Mouse (Mus musculus): ENCODE measurements around the gene Trpc2. TPM values are rescaled to one million over a fixed set of nuclear protein-coding genes. Genes with fewer than 3 reads are reported as not detected.
A peak's percentile ranks its signal among the peaks of the same experiment; 100 is the strongest.

Trpc2 gene
- polyA plus RNA-seq (2012; rRNA removed) (0.12 TPM in 1 of 2 replicates, not detected in the other), polyA plus RNA-seq (2014; fragmentation: Nextera tagmentation; extraction: Ambion mirVana) (not detected in 2 replicates)

DNA sequence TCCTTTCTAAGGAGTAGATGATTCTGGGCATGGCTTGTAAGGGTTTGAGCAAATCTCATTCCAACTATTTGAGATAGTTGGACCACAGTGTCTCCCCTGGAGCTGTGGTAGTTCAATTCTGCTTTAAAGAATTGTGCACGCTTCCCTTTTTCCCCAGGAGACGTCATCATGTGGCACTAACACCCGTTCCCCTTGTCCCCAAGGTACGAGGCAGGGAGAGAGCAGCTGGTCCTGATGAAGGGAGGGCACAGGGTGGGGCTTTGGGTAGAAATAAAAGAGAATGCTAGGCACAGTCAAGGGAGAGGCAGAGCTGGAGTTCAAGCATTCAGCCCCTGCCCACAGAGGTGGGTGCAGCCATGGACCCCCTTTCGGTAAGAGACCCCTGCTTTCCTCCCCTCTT is at the start of gene Trpc2:
Gene Trpc2 (plus strand): TSS at position 301 of the 400 bp plus-strand sequence.
- Histone ChIP-seq H3K9ac (replicated peaks) (no peak within 1 kb of the TSS), H3K4me1 (replicated peaks; ENCODE audit: control insufficient read depth in 2 of 2, insufficient read depth in 2 of 2, low read length in 1 of 2) (no peaks in the 10 kb centered on the region), H3K4me3 (ENCODE audit: insufficient read depth in 1 of 2, low read depth in 2 of 2, low read length in 2 of 2) (no peak within 1 kb of the TSS), H3K4me2 (ENCODE audit: low read depth) (no peak within 1 kb of the TSS), H3K27me3 (ENCODE audit: control insufficient read depth, insufficient read depth, low read length) (no peaks in the 10 kb centered on the region), H3K9me3 (ENCODE audit: control insufficient read depth, low read length) (no peaks in the 10 kb centered on the region), H3K36me3 (replicated peaks; ENCODE audit: control insufficient read depth, insufficient read depth, low read depth) (peaks cover 31% of the 10 kb centered on the region), H3K27ac (no peak within 1 kb of the TSS)
- DNase-seq (ENCODE audit: low read depth in 3 of 3, low spot score in 3 of 3) (no peak), ATAC-seq (ENCODE audit: insufficient read depth) (no peak)
- no peak for TF ChIP-seq CTCF (IDR thresholded peaks at IDR 0.05; ENCODE audit: low read depth)
- TF ChIP-seq EP300 (IDR thresholded peaks at IDR 0.05; ENCODE audit: low read depth), result no peak
- WGBS (ENCODE audit: insufficient replicate concordance), result 73% methylated on average over 5 of the region's 5 CpGs

DNA sequence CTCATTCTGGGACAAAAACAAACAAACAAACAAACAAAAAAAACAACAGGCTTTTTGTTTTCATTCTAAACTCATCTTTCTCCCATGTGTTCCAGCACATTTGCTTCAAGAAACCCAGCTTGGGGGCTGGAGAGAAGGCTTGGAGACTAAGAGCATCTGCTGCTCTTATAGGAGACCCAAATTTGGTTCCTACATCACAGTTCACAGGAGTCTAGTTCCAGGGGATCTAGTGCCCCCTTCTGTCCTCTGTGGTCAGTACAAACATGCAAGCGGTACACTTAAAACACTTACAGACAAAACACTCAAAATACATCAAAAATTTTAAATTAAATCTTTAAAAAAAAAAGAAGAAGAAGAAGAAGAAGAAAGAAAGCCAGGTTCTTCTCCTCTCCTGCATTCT is 48.0 kb upstream of the Trpc2 start:
- Histone ChIP-seq H3K4me1 (replicated peaks; ENCODE audit: control insufficient read depth in 2 of 2, insufficient read depth in 2 of 2, low read length in 1 of 2) (no peaks in the 10 kb centered on the region), H3K27ac (no peak overlapping the region), H3K4me3 (ENCODE audit: insufficient read depth in 1 of 2, low read depth in 2 of 2, low read length in 2 of 2) (no peak overlapping the region), H3K4me2 (ENCODE audit: low read depth) (no peak overlapping the region), H3K27me3 (ENCODE audit: control insufficient read depth, insufficient read depth, low read length) (no peaks in the 10 kb centered on the region), H3K36me3 (replicated peaks; ENCODE audit: control insufficient read depth, insufficient read depth, low read depth) (peaks cover 17% of the 10 kb centered on the region), H3K9me3 (ENCODE audit: control insufficient read depth, low read length) (no peaks in the 10 kb centered on the region), H3K9ac (replicated peaks) (no peak overlapping the region)
- TF ChIP-seq CTCF (IDR thresholded peaks at IDR 0.05; ENCODE audit: low read depth) (peak; percentile 46), EP300 (IDR thresholded peaks at IDR 0.05; ENCODE audit: low read depth) (no peak)
- WGBS (ENCODE audit: insufficient replicate concordance), result 86% methylated on average over 1 of the region's 1 CpGs
- no peak for DNase-seq (ENCODE audit: low read depth in 3 of 3, low spot score in 3 of 3)
- ATAC-seq (ENCODE audit: insufficient read depth), result no peak

DNA sequence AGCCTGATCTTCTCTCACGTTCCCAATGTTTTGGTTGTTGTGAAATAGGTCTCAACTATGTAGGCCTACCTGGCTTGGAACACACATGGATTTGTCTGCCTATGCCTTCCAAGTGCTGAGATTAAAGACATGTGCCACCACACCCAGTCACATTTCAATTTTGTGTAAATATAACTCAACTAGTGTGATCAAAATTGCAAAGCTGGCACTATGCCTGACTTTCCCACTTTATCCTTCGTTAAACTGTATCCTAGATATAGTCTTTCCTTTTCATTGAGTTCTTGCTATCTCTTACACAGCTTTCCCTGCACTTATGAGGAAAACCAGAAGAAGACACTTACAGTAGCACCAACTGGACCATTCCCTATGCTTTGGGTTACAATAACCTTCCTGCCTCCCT is 47.4 kb upstream of the Trpc2 start:
- 83% methylated on average over 2 of the region's 2 CpGs for WGBS (ENCODE audit: insufficient replicate concordance)
- DNase-seq (ENCODE audit: low read depth in 3 of 3, low spot score in 3 of 3) (no peak), ATAC-seq (ENCODE audit: insufficient read depth) (no peak)
- Histone ChIP-seq H3K4me3 (ENCODE audit: insufficient read depth in 1 of 2, low read depth in 2 of 2, low read length in 2 of 2) (no peak overlapping the region), H3K4me1 (replicated peaks; ENCODE audit: control insufficient read depth in 2 of 2, insufficient read depth in 2 of 2, low read length in 1 of 2) (no peaks in the 10 kb centered on the region), H3K4me2 (ENCODE audit: low read depth) (no peak overlapping the region), H3K9ac (replicated peaks) (no peak overlapping the region), H3K27ac (no peak overlapping the region), H3K9me3 (ENCODE audit: control insufficient read depth, low read length) (no peaks in the 10 kb centered on the region), H3K27me3 (ENCODE audit: control insufficient read depth, insufficient read depth, low read length) (no peaks in the 10 kb centered on the region), H3K36me3 (replicated peaks; ENCODE audit: control insufficient read depth, insufficient read depth, low read depth) (peaks cover 17% of the 10 kb centered on the region)
- TF ChIP-seq EP300 (IDR thresholded peaks at IDR 0.05; ENCODE audit: low read depth) (no peak), CTCF (IDR thresholded peaks at IDR 0.05; ENCODE audit: low read depth) (no peak)

DNA sequence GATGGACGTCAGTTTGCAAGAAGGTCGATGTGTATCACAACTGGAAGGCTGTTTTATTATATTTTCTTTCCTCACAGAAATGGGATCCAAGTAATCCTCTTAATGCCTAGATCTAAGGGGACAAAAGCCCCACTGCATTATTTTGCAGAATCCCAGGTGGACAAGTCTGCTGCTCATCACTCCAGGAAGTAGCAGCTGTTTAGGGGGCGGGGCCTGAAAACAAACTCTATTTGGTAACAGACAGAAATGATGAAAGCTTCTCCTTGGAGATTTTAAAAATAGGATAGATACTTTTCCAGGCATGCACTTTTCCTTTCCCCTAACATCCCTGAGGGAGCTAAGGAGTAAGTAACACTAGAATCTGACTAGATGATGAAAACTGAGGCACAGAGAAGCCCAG is 45.6 kb upstream of the Trpc2 start:
- no peaks in the 10 kb centered on the region for H3K27me3 ChIP-seq (ENCODE audit: control insufficient read depth, insufficient read depth, low read length)
- 86% methylated on average over 3 of the region's 3 CpGs for WGBS (ENCODE audit: insufficient replicate concordance)
- ATAC-seq (ENCODE audit: insufficient read depth) (no peak), DNase-seq (ENCODE audit: low read depth in 3 of 3, low spot score in 3 of 3) (no peak)
- TF ChIP-seq EP300 (IDR thresholded peaks at IDR 0.05; ENCODE audit: low read depth) (no peak), CTCF (IDR thresholded peaks at IDR 0.05; ENCODE audit: low read depth) (no peak)
- H3K27ac ChIP-seq, result no peak overlapping the region
- H3K9me3 ChIP-seq (ENCODE audit: control insufficient read depth, low read length), result no peaks in the 10 kb centered on the region
- no peak overlapping the region for H3K4me2 ChIP-seq (ENCODE audit: low read depth)
- H3K36me3 ChIP-seq (replicated peaks; ENCODE audit: control insufficient read depth, insufficient read depth, low read depth), result peaks cover 17% of the 10 kb centered on the region
- H3K9ac ChIP-seq (replicated peaks), result no peak overlapping the region
- H3K4me3 ChIP-seq (ENCODE audit: insufficient read depth in 1 of 2, low read depth in 2 of 2, low read length in 2 of 2), result no peak overlapping the region
- no peaks in the 10 kb centered on the region for H3K4me1 ChIP-seq (replicated peaks; ENCODE audit: control insufficient read depth in 2 of 2, insufficient read depth in 2 of 2, low read length in 1 of 2)

DNA sequence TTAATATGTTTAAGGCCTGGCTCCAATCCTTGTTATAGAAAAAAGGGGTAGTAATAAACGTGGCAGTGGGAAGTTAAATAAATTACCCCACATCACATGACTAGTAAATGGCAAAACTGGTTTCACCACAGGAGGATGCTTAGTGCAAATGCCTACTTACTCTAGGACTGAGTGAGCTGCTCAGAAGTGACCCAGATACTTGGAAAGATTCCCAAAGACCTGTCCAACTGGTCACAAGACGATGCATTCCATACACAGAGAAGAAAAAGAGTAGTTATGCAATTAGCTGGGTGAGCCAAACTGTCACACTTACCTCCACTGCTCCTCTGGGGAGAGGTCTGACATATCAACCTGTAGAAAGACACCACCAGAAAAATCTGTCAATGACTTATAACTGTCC is 40.6 kb upstream of the Trpc2 start:
- H3K4me3 ChIP-seq (ENCODE audit: insufficient read depth in 1 of 2, low read depth in 2 of 2, low read length in 2 of 2), result no peak overlapping the region
- ATAC-seq (ENCODE audit: insufficient read depth) (no peak), DNase-seq (ENCODE audit: low read depth in 3 of 3, low spot score in 3 of 3) (no peak)
- no peaks in the 10 kb centered on the region for H3K27me3 ChIP-seq (ENCODE audit: control insufficient read depth, insufficient read depth, low read length)
- H3K4me1 ChIP-seq (replicated peaks; ENCODE audit: control insufficient read depth in 2 of 2, insufficient read depth in 2 of 2, low read length in 1 of 2), result no peaks in the 10 kb centered on the region
- WGBS (ENCODE audit: insufficient replicate concordance), result 58% methylated on average over 2 of the region's 2 CpGs
- H3K9me3 ChIP-seq (ENCODE audit: control insufficient read depth, low read length), result no peaks in the 10 kb centered on the region
- no peak overlapping the region for H3K27ac ChIP-seq
- H3K36me3 ChIP-seq (replicated peaks; ENCODE audit: control insufficient read depth, insufficient read depth, low read depth), result peaks cover 11% of the 10 kb centered on the region
- H3K4me2 ChIP-seq (ENCODE audit: low read depth), result no peak overlapping the region
- no peak overlapping the region for H3K9ac ChIP-seq (replicated peaks)
- TF ChIP-seq CTCF (IDR thresholded peaks at IDR 0.05; ENCODE audit: low read depth) (no peak), EP300 (IDR thresholded peaks at IDR 0.05; ENCODE audit: low read depth) (no peak)
